Mouse (Mus musculus) liver, adult 2 months (tissue): ENCODE results near the gene Barhl2.

Experiments
- CTCF ChIP-seq: fragments of 200-500 bp; IDR thresholded peaks from 2 replicates; pipeline ENCODE4 v1.5.1; 2011; ENCODE audit warnings: low read depth, low read length, control low read depth
- POLR2A ChIP-seq: fragments of 200-500 bp; IDR thresholded peaks from 2 replicates; pipeline ENCODE4 v1.6.1; 2011; ENCODE audit warnings: low read length, control low read depth; ENCODE audit not compliant: insufficient read depth; ENCODE audit errors: extremely low read depth

DNA sequence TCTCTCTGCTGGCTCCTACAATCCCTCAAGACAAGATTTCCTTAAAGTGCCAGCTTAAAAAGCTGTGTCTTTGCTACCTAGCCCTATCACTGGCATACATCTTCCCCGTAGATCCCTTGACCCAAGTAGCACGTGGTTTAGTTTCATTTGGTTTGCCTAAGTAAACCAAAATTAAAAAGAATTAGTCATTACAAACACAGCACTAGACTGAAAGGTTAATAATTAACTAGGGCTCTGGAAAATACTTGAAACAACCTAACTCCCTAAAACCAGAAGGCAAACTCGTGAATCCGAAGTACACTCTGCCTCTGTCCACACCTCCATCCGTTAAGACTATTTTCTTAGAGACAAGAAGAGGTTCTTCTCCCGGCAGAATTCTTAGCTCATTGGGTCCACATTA, 41.4 kb downstream of the Barhl2 start:
- TF ChIP-seq CTCF (no peak), POLR2A (no peak)
